26 mouse cellular contexts compared by ENCODE assay signal in genomic region chr17:82583801-82584200, GRCm38 (mm10).
"Had no signal": no experiment of that assay in that cellular context is flagged by ENCODE, and none has a peak within 500 bp of the region (broad histone marks: within the 10 kb centered on the region; RNA-seq: fewer than 3 reads in every experiment).

No protein-coding gene starts in this region.

- H3K27ac ChIP-seq: gastrocnemius, adult 2 months; heart, embryonic 10.5 days; hindbrain, embryonic 14.5 days; intestine, embryonic 15.5 days; kidney, embryonic 15.5 days; kidney, postnatal 0 days; limb, embryonic 13.5 days; limb, embryonic 15.5 days; liver, embryonic 12.5 days; liver, embryonic 14.5 days had no signal

- H3K4me3 ChIP-seq: gastrocnemius, adult 2 months; heart, embryonic 10.5 days; heart, embryonic 12.5 days; intestine, embryonic 15.5 days; kidney, embryonic 15.5 days; limb, embryonic 13.5 days; limb, embryonic 15.5 days; liver, embryonic 12.5 days had no signal

- H3K36me3 ChIP-seq: heart, embryonic 10.5 days; heart, embryonic 12.5 days; intestine, embryonic 15.5 days; kidney, embryonic 15.5 days; limb, embryonic 13.5 days; limb, embryonic 15.5 days; liver, embryonic 12.5 days had no signal

- ATAC-seq: hindbrain, embryonic 16.5 days; inflammation-experienced regulatory T-cells, adult 6 months; intestine, embryonic 15.5 days; intestine, postnatal 0 days; liver, embryonic 12.5 days had no signal

- DNase-seq: gastrocnemius, adult 2 months; gastrocnemius, postnatal 10 days; gastrocnemius, postnatal 25 days; heart, adult 18-20 months; heart, postnatal 10 days; heart, postnatal 4 days; kidney, adult 18-20 months; kidney, adult 9 months; kidney, postnatal 14 days; kidney, postnatal 36 days; layer of hippocampus, adult 9-11 months; layer of hippocampus, postnatal 36 days; left cerebral cortex, postnatal 4 days had no signal

- H3K27me3 ChIP-seq: heart, embryonic 12.5 days; intestine, embryonic 15.5 days; kidney, embryonic 15.5 days; limb, embryonic 13.5 days; limb, embryonic 15.5 days; liver, embryonic 12.5 days had no signal

- H3K4me1 ChIP-seq: heart, embryonic 10.5 days; heart, embryonic 12.5 days; intestine, embryonic 15.5 days; kidney, embryonic 15.5 days; limb, embryonic 13.5 days; limb, embryonic 15.5 days; liver, embryonic 12.5 days had no signal

- H3K4me2 ChIP-seq: heart, embryonic 12.5 days; hindbrain, embryonic 14.5 days; intestine, embryonic 15.5 days; kidney, embryonic 15.5 days; limb, embryonic 13.5 days; limb, embryonic 15.5 days; liver, embryonic 12.5 days had no signal

- H3K9me3 ChIP-seq: heart, embryonic 10.5 days; heart, embryonic 12.5 days; intestine, embryonic 15.5 days; kidney, embryonic 15.5 days; limb, embryonic 13.5 days; limb, embryonic 15.5 days; liver, embryonic 12.5 days had no signal

- H3K9ac ChIP-seq: heart, embryonic 12.5 days; hindbrain, embryonic 14.5 days; intestine, embryonic 15.5 days; kidney, embryonic 15.5 days; limb, embryonic 13.5 days; limb, embryonic 15.5 days; liver, embryonic 12.5 days; liver, embryonic 14.5 days had no signal
